Mouse (Mus musculus) heart, postnatal 14 days (tissue): ENCODE results near the gene Scel. TPM values are rescaled to one million over a fixed set of nuclear protein-coding genes. Genes with fewer than 3 reads are reported as not detected.

Experiments used
- DNase-seq, 2 experiments: peaks; one replicate each; pipeline ENCODE4 v3.0.0; 2021 to 2022
- intact Hi-C: fragments of 180-260 bp; cut with DNase I; formaldehyde crosslinking; loops from one replicate; pipeline ENCODE4 v1.15.1; 2025
- total RNA-seq, 2 experiments: library from RNA; stranded (reverse); gene quantifications; 2 replicates each; pipeline ENCODE4 v1.2.3; 2021

Gene Scel
- total RNA-seq, 2 experiments from 2014 or later = 0.32 to 0.41 TPM

DNA sequence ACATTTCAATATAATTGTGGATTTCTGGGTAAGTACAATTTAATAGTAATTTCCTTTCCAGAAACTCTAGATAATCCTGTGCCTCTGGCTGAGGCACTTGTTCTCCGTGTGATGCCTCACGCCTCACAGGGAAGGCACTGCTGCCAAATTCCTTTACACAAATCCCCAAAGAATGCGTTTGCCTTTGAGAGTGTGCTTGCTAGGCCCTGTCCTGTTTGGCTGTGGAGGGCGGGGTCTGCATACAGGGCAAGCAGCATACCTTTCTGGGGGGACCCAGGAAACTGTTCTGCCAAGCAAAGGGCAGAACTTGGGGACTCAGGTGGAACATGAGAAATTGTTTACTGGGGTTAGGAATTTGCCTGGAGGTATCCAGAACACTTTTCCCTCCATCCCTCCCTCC lies 12.2 kb upstream of the Scel start:
- intact Hi-C loops = no loop called here
- DNase-seq = no peak

DNA sequence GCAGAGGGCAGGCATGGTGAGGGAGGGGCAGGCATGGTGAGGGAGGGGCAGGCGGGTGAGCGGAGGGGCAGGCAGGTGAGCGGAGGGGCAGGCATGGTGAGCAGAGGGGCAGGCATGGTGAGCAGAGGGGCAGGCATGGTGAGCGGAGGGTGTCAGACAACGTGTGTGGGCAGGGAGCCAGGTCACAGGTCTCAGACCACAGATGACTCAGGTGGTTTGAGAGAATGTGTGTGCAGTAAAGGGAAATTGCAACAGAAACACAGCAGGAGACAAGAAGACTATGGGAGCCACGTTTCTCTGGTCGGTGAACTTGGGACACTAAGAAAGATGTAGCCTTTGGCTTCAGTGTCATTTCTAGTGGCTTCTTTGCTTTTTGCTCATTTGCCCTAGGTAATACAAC lies 8.6 kb upstream of the Scel start:
- intact Hi-C loops = no loop called here
- no peak for DNase-seq

DNA sequence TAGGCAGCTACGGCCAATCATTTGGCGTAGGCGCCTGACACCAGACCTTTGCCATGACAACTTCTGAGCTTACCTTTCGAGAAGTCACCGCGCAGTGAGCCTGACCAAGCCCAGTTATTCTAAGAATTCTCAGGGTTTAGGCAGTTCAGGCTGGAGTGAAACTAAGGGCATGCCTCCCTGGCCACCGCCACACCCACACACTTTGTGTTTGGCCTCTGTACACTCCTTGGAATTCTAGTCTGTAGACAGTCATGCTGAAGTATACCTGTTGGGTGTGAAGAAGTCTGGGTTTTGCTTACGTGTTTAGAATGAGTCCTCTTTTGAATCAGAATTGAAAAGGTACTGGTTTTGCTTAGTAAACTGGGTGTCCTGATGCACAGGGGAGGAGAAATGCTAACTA lies 3.6 kb upstream of the Scel start:
- DNase-seq = no peak
- intact Hi-C loops = no loop called here

DNA sequence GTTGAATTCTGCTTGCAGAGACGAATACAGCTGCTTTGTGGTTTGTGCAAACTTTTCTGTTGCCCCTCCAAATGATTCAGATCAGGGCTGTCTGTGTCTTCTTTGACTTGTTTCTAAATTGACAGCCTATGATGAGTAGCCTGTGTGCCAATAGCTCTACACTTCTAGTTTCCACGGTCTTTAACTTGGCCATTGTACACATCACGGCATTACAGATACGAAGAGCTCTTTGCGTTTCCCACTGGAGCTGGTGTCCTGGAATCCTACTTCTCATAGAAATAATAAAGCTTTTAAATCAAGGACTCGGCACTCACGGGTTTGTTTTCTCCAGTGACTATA lies 300 bp downstream of the Scel start:
- no peak for DNase-seq
- intact Hi-C loops = no loop called here

DNA sequence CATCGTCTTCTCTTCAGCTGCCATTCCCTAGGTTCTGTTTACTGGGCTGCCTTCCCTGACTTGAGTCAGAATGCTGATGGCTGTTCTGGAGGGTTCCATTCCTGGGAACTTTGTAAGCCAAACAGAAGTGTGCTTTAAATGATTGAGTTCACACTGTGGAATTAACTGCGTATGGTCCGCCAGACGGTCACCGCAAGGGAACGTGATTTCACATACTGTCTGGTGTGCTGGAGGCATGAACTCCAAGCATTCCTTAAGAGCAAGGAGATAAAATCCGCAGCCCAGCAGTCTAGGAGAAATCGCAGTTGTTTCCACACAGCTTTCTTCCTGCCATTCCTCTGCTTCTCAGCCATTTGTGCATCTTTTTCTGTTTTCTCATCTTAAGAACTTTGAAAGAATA lies 2.3 kb downstream of the Scel start:
- DNase-seq = no peak
- intact Hi-C loops = no loop called here

DNA sequence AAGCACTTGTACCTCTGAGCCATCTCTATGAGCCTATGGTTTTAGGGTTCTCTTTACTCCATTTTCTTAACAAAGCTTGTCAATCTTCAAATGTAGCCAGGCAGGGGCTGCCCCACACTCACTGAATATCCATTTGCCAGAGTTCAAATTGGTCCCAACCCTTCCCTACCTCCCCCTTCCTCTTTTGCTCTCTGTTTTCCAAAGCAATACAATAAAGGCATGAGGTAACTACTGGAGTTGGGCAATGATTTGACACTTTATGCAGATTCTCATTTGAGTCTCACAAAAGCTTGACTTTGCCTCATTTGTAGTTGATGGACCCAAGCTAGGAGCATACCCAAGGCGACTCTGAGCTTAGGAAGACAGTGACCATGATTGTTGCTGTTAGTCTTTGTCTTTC lies 13.1 kb downstream of the Scel start:
- intact Hi-C loops = no loop called here
- DNase-seq = no peak

DNA sequence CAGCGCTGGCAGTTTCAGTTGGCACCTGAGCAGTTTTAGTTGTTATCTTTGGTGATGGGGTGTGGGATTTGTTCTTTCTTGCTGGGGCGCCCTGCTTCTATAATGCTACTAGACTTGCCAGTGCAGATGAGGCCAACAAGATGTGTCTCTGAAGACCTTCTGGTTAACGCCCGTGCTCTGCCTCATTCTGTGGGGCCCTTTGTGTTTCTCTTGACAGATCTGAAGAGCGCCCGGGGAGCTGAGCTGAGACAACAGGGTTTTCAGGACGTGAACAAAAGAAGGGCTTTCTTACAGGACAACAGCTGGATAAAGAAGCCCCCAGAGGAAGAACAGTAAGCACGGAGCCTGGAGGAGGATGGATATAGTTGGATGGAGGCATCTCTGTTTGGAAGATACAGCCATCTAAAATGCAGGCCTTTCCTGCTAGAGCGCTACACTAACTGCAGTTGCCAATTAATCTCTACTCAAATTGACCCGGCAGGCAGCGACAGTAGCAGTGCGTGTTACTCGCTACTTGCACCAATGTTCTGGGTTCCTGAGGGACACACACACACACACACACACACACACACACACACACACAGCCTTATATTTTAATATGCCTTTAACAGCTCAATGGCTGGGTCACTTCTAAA lies 16.7 kb downstream of the Scel start:
- no peak for DNase-seq
- intact Hi-C loops = no loop called here

DNA sequence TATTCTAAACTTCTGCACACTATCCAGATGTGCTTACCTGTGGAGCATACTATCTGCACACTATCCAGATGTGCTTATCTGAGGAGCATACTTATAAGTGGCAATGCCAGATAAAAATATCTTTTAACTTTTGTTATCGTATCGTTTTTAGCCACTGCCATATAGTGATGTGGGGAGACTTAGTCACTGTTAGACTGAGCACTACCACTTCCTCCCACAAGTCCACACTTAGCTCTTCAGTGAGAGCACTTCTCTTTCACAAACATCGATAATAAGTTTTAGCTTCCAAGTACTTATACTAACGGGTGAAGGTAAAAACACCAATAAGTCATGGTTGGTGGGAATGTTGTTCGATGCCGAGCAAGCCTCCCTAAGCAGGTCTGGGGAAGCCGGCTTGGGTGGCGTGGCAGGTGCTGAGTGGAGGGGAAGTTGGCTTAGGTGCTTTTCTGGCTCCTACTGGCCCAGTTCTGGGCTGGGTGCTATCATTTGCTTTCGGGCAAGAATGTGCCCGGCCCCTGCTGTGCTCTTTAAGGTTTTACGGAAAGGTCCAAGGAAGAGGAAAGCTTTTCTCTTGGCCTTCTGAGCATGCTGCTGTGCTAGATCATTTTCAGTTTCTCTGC lies 18.7 kb downstream of the Scel start:
- intact Hi-C loops = no loop called here
- DNase-seq = no peak

DNA sequence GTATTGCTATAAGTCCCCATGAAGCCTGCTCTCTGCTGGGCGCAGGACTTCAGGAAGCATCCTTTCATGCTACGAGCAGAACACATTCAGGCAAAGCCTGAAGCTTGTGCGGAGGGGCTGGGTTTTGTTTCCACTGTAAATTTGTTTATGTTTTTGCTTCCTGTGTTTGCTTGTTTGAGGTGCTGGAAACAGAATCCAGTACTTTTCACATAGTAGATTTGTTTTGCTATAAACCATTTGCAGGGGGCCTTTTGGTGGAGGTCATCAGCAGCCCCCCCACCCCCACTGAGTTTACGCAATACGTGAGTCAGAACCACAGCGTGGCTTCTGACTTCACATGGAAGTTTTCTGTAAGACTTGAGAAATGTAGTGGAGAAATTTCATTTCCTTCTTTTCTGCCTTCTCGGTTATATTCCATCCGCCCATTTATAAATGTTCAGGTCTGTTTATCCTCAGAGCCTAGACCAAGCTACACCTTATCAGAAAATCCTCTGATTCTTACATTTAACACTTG lies 22.4 kb downstream of the Scel start:
- no peak for DNase-seq
- intact Hi-C loops = loop anchor here (2.0 to 5.0 kb wide), 3 partner anchors 57 to 523 kb away; partner anchors contain the start of gene Cln5

DNA sequence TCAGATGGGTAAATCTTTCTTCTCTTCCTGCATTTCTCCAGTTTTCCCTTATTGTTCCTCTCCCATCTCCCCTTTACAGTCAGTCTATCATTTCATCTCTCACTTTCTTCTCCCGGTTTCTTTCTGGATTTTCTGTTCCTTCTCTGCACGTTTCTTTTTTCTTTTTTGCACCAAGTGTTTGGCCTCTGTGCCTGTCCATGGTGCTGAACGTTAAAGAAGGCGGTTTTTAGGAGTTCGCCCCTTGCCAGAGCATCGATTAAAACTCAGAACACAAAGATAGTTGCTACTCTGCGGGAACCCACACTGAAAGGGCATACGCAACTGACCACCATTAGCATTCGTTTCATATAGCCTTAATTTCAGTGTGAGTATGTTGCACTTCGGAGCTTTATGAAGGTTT lies 23.2 kb downstream of the Scel start:
- intact Hi-C loops = loop anchor here (2.0 to 5.0 kb wide), 3 partner anchors 58 to 524 kb away; partner anchors contain the start of gene Cln5
- DNase-seq = peak in 1 of 2 experiments; percentile 3

DNA sequence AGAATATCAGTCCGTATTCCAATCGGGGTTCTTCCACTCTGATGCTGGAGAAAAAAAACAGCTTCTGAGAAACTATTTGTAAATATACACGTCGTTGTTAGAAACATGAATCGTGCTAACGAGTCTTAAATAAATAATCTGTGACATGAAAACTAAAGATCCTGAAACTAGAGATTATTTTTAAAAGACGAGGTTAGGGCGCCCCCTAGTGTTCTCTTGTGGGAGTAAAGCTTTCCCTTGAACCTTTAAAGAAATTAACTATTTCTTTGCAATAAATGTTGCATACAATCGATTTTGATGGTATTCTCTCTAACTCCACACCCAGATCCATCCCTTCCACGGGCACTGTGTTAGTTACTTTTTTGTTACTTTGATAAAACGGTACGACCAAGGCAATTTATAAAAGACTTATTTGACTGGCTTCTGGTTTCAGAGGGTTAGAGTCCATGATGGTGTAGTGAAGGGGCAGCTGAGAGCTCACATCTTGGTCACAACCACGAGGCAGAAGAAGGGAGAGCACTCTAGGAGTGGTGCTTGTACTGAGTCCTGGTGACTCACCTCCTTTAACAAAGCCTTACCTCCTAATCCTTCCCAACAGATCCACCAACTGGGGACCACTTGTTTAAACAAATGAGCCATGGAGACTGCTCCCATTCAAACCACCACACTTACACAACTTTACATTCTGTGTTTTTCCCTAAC lies 24.4 kb downstream of the Scel start:
- peak; percentile 23 to 64 for DNase-seq

DNA sequence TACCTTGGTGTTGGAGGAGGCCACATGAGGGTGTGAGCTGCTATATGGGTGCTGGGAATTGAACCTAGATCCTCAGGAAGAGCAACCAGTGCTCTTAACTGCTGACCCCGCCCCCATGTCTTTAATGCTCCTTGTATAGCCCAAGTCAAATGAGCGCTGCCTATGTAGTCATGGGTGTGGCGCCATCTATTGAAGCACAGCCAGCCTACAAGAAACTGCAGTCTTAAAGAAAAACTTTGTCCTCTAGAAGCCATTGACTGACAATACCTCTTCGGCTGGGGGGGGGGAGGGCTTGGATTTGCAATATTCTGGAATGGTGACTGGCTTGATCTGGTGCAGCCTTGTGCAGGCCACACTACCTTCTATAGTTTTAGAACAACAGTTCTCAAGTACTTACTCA lies 26.7 kb downstream of the Scel start:
- no peak for DNase-seq

More for the DNA sequence above, 24.4 kb downstream of the Scel start:
- intact Hi-C loops = loop anchor here (2.0 to 5.0 kb wide), 3 partner anchors 59 to 525 kb away; partner anchors contain the start of gene Cln5

DNA sequence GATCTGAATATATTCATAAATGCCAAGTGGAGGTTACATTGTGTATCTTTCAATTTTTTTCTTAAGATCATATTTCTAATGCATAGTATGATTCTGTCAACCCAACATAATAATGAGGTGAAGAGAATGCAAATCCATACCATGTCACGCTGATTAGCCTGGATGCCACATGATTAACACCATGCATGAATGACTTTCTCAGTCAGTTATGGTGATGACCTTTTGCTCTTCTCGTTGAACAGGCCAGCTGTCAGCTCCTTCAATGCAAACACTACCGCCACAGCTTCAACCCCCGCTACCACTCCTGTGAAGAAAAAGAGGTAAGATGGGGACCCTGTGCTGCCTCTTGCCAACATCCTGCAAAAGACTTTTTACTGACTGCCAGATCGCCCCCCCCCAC lies 28.5 kb downstream of the Scel start:
- no peak for DNase-seq
- intact Hi-C loops = no loop called here

More for the DNA sequence above, 26.7 kb downstream of the Scel start:
- intact Hi-C loops = loop anchor here (5.0 kb wide), 1 partner anchor 467 kb away; the partner anchor contains the start of gene Cln5

DNA sequence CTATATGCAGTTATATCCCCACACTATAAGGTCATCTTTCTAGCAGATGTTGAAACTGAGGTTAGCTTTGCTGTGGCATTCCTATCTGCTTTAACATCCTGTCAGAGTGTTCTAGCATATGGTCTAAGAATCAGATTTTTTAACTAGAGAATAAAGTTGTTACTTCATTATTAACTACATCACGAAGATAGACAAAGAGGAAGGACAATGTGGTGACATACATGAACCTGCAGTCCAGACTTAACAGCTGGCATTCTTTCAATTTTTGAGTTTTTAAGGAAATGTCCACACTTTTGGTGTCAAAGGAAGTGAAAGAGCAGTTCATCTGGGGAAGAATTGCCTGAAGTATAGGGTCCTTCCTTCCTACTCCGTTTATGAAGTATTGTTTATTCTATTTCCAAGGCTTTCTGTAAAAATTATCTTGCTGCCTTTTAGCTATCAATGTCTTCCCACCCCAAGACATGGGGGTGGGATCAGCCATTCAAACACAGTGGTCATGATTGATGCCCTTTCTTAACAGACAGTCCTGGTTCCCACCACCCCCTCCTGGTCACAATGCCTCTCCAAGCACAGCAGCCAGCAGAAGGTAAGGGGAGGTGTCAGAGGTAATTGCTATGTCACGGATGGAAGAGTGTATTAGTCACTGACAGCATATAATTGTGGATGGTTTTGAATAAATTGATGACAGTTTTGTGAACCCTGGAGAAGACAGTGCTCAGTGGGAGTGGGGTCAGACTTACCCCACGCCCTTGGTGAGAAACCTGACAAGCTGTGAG lies 30.4 kb downstream of the Scel start:
- no peak for DNase-seq
- intact Hi-C loops = no loop called here

DNA sequence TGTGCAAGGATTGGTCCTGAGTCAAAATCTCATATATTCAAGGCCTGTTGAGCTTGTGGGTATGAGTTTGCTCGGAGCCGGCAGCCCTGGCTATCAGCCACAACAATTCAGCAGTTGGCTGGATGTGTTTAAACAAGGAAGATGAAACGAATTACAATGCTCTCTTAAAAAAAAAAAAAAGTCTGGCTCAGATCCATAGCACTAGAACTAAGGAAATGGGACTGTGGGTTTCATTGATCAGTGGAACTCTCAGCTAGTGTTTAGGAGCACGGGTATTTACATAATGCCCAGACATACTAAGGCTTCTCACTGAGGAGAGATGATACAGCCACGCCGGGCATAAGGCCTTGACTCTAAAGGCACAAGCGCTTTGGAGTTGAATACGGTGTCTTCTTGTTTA lies 32.6 kb downstream of the Scel start:
- DNase-seq = no peak
- intact Hi-C loops = no loop called here

DNA sequence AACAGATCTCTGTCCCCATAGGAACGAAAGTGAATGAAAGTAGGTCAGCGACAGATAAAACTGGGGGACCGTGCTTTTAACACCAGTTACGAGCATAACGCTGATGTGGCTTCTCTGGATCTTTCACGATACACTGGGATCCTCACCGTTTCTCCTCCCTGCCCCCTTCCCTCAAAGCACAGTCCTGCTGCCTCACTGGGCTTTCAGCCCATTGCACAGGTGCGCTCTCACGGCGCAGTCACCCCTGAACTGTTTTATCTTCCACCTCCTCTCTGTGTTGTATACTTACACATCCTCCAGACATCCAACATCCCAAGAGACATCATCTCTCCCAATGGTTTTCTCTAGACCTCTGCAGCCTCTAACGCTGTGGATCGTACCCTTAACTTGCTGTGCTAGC lies 33.1 kb downstream of the Scel start:
- no peak for DNase-seq
- intact Hi-C loops = no loop called here

DNA sequence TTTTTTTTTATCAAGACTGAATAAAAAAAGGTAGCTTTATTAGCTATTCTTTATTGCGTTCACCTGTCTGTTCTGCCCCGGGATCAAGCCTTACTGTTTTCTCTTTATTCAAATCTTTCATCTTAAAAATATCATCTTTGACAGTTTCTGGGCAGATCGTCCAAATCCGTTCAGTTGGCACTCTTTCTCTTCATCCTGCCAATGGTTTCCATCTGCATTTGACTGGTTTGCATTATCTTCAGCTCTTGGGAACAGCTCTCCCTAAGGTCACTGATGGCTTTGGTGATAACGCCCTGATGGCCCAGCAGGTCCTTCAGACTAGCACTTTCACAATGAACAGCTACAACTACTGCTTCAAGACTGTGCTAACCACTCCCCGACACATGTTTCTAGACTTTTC lies 35.1 kb downstream of the Scel start:
- intact Hi-C loops = no loop called here
- DNase-seq = no peak

DNA sequence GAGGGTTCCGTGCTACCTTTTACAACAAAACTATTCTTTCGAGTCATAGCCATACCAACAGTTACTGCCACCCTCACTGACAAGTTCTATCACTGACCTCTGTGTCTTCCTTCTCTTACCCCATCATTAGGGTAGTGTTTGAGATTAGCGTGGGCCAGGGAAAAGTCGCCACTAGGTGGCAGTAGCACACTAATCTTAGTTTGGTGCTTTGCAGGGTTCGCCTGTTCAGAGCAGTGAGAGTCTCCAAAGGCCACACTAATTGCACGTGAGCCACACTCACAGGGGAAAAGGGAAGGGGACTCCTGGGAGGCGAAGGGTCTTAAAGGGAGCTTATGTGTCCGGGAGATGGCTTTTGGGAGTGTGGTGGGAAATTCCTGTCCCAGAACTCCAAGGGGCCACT lies 37.3 kb downstream of the Scel start:
- DNase-seq = peak; percentile 71 to 81

DNA sequence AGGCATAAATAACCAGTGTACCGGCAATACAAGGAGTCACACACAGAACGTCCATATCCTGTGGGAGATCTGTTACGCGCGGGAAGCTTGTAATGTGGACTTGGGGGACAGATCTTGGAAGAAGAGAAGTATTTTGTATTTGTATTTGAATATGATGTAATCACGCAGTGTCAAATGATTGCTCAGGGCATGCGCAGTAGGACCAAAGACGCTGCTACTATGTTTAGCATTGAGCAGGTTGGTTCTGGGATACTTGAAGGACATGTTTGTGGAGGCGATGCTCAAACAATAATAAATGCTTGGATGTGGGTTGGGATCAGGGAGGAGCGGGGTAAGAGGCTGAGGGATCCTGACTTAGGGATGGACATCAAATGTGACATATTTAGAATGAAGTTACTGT lies 37.8 kb downstream of the Scel start:
- DNase-seq = no peak
- intact Hi-C loops = loop anchor here (1.0 kb wide), 1 partner anchor 143 kb away; no protein-coding TSS in a partner anchor

More for the DNA sequence above, 37.3 kb downstream of the Scel start:
- intact Hi-C loops = loop anchor here (1.0 kb wide), 1 partner anchor 144 kb away; no protein-coding TSS in a partner anchor

DNA sequence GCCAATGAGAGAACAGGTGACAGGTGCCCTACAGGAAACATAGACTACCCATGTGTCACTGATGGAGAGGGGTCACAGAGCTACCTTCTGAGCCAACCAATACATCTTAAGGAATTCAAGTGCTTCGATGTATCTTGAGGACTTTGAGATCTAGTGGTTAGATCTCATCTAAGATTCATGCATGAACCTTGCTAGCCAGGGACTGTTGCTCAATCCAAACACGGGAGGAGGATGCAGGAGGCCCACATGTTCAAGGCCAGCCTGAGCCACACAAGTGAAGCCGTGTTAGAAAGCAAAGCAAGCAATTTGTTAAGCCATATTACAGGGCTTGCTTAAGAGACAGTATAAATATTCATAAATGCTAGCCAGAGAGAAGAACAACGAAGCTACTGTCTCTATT lies 38.8 kb downstream of the Scel start:
- intact Hi-C loops = no loop called here

DNA sequence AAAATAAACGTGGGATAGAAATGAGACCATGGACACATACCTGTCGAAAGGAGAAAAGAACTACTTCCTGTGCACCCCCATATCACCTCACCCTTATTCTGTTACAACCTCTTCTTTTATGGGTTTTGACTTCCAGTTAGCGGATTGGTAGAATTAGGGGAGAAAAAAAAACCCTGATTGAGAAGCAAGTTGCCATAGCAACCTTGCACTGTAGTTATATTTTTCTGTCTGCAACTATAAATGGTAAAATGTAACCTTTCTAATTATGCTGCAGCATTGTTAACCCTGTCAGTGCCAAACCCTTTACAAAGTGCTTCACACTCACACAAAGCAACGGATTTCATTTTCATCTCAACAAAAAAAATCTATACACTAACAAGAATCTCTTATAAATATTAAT lies 39.2 kb downstream of the Scel start:
- intact Hi-C loops = no loop called here
- no peak for DNase-seq

More for the DNA sequence above, 38.8 kb downstream of the Scel start:
- DNase-seq = no peak
